Mouse (Mus musculus): Measurements from ENCODE around the gene Pgpep1.

Pgpep1 gene

DNA sequence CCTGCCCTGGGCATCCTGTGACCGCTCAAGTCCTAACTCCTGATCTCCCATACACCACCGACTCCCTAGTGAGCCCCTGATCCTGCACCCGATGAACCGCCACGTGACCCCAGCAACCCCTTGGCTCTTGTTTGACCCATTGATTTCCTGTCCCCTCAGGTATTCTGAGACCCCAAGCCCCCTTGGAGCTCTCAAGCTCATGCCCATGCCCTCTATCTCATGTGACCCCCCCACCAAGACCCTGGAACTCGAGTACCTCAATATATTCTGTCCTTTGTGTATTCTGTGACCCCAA lies 52.6 kb downstream of the Pgpep1 start:
- DNase-seq = no peak

DNA sequence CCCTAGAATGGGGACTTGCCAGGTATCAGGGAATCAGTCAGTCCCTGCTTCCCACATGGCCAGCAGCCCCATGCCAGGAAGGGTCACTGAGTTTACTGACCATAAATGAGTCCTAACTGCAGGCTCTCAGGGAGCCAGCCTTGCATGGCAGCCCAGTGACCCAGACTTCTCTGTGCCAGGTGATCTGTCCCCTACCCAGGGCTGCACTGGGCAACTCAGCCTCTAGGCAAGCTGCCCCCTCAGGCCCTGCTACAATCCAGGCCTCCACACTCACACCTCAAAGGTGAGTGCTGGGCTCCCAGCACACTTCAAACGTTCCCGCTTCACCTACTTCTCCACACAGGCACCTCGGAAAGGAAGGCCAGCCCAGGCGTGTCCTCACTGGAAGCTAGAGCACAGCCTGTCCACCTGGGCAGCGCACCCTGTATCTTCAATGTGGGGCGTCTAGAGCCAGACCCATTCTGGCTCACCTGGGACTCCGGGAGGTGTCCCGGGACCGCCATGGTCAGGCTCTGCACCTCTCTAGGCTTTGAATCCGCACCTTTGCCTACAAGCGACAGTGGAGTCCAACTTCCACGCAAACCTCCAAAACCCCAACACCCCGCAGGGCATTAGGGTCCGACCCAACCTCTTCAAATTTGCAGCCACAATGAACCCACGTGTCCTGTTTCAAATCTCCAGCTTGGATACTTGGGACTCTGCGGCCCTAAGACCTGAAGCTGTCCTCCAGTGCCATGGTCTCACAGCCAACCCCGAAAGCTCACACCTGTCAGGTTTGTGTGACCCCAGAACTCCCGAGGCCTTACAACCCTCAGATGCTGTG lies 53.2 kb downstream of the Pgpep1 start:
- peak in 1 of 2 experiments; percentile 44 for DNase-seq

DNA sequence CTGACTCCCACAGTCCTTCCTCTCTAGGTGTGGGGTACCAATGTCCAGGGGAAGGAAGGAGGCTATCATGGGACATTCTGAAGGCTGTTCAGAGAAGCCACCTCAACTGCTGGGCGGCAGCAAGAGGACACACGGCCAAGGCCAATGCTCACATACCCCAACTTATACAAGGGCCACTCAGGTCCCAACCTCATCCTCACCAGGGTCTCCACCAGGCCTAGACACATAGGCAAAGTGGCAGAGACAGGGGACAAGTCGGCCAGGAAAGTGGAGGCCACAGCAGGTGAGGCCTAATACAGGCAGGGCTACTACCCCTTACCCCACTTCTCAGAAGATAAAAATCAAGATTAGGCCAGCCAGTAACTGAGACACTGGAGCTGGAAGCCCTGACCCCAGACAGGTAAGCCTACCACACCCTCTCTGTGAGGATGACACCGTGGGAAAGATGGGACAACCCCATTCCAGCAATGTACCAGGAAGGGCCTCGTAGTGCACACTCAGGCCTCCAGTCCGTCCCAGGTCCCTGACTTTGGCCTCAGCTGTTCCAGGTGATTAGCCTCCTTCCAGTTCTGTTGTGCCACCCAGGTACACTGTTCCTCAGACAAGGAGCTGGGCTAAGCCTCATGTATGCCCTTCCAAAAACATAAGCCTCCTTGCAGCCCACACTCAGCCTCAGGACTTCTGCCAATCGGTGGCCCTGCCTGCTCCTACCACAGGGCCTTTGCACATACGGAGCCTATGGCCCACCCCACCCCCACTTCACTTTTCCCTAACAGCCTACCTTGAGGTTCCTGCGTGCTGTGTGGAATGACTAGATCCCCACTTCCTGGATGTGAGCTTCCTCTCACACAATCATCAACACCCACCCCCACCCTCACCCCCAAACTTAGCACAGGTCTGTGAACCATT lies 54.1 kb downstream of the Pgpep1 start:
- no peak for DNase-seq

DNA sequence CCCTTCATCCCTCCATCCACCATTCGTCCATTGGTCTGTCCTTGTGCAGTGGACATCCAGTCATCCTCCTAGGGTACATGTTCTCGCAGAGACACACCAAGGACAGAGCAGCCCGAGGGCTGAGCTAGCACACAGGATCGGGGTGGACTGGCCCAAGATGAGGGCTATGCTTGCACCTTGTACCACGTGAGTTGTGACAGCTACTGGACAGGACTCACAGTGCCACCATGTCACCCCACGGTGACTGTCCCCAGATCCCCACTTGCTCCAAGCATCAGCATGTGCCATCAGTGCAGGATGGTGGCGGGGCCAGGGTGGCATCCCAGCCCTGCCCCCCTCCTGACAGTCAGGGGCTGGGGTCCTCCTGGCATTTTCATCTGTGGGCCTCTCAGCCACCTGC lies 55.6 kb downstream of the Pgpep1 start:
- no peak for DNase-seq

DNA sequence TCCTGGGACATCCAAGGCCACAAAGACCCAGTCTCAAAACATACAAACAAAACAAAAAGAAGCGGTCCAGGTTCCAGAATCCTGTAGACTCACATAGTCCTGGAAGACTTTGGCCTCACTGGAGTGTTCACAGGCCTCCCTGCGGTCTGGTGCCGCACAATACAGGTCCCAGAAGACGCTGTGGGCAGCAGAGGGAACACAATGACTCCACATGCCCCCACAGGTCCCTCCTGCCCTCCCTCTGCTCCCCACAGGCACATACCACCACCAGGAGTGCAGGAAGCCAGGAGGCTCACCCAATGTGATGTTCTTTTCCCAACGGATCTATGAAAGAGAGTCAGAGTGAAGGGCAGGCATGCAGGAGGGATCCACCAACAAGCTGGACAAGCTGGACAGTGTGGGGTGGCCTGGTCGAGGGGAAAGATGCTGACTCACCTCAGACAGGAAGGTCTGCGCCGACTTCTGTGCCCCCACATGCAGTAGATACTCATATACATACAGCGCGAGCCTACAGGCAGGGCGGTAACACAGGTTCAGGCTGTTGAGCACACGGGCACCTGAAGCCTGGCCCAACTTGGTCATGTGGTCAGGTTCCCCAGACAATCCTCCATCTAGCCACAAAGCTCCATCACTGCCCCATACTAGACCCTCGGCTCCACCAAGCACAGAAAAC lies 57.9 kb downstream of the Pgpep1 start:
- DNase-seq = no peak

DNA sequence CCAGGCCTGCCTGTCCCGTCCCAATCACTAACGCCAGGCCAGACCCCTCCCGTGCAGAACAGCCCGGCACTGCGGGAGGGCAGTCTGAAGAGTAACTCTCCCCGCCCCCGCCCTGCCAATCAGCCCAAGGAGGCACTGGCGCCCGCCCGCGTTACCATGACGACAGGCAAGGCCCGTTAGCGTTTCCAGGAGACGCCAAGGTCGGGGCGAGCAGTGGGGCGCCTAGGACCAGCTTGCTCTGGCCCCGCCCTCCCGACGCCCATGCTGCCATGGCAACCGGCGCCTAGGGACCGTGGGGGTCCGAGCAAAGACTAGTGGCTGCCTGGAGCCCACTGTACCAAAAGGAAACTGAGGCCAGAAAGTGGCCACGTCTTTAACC lies 58.9 kb downstream of the Pgpep1 start:
- DNase-seq = peak; percentile 75 to 83

DNA sequence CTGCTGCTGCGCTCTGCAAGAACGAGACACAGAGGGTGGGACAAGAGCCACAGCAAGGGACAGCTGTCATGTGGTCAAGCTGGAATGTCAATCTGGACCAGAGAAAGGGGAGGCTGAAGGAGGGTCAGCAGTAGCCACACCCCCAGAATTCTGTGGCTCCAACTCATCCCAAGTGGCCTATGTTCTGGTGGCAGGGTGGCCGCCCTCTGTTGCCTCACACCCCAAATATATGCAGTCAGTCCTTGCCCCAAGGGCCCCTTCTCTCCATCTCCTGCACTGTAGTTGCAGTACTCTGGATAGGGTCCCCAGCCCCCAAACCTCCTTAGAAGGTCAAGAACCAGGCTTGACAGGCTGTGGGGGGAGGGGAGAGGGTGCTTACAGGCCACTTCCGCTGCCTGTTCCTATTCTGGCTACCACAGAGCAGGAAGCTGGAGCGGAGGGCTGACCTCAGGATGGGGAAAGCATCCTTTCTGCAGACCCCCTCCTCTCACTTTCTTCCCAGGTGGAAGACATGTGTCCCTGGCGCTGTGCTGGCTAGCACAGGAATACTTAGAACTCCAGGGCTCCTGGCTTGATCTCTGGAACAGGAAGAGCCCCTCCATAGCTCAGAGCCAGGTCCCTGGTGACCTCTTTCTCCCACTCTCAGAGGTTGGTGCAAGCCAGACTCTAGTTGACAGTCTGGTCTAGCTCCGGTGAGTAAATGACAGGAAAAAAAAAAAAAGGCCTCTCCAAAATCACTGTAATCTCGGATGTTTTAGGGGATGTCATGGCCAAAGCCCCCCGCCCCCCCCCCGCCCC lies 59.5 kb downstream of the Pgpep1 start:
- peak in 1 of 2 experiments; percentile 48 for DNase-seq

DNA sequence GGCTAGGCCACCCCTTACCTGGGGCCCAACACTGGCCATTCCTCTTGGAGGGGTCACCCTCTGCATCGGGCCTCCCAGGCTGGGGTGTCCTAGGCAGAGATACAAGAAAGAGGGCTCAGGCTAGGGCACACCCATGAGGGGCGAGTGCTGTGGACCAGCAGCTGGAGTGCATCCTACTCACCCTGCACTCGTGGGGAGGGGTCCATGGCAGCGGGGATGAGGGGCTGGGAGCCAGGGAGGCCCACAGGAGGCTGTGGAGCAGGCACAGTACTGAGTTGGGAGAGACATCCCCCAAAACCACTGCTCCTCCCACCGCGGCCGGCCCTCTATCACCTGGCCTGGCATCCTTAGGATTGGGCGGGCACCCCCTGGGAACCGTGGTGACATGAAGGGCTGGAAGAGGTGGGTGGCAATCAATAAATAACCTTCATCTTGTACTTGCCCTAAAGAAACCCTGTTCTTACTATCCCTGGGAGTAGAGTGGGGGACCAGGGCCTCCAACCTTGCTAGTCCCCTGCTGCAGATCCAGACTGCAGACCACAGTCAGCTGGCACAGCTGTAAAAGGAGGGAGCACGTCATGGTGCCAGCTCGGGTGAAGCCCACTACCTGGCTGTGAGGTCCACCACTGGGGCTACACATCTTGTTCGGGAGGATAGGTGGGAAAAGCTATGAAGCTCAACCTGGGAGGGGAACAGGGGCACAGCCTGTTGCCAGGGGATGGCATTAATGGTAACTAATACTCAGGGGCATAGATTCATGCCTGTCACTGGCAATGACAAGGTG lies 60.5 kb downstream of the Pgpep1 start:
- DNase-seq = no peak

DNA sequence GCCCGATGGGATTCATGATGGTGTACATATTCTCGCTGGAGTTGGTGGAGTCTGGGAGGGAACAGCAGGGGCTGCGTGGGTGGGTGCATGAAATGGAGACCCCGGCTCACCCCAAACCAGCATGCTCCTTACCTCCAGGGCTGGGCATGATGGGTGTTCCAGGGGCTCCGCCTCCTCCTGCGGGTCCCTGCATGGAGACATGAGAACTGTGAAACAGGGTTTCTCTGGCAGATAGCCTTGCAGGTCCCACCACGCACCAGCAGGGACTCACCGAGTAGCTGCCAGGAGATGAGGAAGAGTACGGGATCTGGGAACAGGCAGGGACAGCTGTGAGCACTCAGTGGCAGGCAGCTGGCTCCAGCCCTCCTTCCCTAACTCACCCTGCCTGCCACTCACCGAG lies 61.5 kb downstream of the Pgpep1 start:
- DNase-seq = no peak

DNA sequence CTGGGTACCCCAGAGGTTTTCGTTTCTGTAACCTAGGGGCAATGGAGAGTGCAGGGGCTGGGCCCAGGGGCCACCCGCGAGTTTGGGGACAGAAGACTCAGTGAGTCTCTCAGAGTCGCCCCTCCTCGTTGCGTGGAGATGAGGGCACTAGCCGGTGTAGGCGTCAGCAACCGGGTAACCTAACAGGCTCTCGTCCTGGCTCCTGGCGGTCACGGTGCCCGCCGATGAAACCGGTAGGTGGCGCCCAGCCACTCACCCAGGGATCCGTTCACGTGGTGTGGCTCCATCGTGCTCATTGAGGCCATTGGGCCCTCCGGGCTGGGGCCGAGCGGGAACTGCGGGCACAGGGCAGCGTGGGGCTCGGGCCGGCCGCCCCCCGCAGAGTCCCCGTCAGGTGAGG lies 61.9 kb downstream of the Pgpep1 start:
- DNase-seq = peak; percentile 81 to 89

DNA sequence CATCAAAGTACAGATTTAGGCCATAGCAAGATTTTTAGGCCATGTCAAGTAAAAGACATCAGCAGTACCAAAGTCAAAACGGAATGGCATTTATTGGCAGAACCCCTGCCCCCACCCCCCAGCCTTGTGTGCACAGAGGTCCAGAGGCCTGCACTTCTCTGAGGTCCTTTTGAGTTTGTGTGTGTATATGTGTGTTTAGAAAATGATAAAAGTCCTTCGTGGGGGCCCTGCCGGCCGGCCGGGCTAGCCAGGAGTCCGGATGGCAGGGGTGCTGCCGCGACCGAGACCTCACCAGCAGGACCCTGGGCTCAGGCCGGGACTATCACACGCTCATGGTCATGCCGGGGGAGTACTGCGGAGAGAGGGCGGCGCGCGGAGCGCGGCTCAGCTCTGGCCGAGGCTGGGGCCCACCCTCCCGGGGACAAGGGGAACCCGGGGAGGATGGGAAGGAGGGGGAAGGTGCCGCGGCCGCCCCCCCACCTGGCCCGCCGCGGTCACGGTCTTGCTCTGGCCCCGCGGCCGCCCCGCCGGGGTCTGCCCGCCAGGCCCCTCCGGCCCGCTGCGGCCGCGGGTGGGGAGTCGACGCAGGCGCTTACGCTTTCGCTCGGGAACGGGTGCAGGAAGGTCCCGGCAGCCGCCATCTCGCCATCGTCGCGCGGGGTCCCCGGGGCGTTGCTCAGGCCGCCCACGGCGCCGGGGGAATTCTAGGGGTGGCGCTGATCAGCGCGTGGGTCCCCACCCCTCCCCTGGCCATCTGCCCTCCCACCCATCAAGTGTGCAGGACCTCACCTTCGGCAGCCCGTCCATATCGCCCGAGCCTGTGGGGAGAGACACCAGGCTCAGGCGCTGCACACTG lies 62.5 kb downstream of the Pgpep1 start:
- no peak for DNase-seq

DNA sequence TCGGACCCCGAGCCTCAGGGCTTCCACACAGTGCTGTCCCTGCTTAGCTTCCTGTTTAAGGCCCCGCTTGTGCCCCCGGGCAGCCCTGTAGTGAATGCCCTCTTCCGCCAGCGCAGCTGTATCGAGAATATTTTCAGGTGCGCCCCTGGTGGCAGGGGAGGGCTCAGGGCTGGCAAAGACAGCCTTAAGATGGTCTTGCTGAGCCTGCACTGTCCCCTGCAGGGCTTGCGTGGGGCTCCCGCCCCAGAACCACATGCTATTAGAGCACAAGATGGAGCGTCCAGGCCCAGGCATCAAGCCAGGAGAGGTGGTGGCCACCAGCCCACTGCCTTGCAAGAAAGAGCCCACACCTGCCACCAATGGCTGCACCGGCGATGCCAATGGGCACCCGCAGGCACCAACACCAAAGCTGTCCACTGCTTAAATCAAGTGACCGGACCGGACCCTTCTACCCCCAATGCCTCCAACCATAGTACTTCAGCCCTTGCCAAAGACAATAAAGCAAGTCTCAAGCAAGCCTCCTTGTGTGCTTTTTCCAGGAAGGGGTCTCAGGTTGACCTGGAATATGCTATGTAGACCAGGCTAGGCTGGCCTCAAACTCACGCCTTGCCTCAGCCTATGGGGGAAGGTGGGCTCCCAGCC lies 63.3 kb downstream of the Pgpep1 start:
- DNase-seq = no peak

Data from kidney, adult 8-10 months (tissue).